Mouse (Mus musculus): ENCODE measurements at regions not wholly inside any gene's neighbourhood (a gene's known extent, or its start where the extent isn't known, plus 50 kb on each side); places are given as distances from the start of the nearest gene placed in this dataset.

DNA sequence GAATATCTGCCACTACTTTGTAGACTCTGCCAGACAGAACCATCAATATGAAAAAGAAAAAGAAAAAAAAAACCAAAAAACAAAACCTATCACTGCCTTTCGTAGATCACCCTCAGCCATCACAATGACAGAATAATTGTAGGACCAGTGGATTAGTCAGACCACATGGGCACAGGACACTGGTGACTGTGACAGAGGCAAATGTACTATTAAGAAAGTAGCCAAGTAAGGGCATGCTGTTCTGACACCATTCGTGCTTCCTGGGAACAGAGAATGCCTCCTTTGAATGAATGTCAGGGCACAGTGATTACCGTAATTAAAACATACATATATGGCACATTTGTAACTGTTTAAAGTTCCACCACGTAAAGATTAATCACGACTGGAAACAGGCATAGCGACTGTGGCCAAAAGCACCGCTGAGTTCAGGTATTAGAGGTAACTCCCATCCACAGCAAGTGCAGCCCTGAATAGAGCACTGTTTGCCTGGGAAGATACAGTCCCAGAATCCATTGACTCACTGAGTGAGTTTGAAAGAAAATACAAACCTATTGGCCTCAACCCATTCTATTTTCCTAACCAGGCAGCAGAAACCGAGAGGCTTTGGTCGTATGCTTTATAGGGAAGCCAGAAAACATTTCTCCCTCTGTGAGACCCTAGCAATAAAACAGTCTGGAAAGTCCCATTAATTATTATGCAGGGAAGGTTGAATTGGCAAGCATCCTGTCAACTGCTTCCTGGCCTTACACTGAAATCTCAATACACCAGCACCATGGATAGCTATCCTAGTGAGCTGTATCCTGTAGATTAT lies 312.2 kb upstream of the Itga1 start:
- no peaks in the 10 kb centered on the region for H3K36me3 ChIP-seq
- peak; percentile 77 for ATAC-seq (ENCODE audit: low FRiP score, low read depth)
- no peaks in the 10 kb centered on the region for H3K27me3 ChIP-seq
- 36% methylated on average over 9 of the region's 9 CpGs for WGBS
- H3K4me2 ChIP-seq (replicated peaks): no peak overlapping the region; the same call in 1 of the 2 replicates
- no peaks in the 10 kb centered on the region for H3K9me3 ChIP-seq
- H3K4me3 ChIP-seq: no peak overlapping the region
- no peak overlapping the region for H3K27ac ChIP-seq
- H3K9ac ChIP-seq: no peak overlapping the region
- peaks cover 5% of the 10 kb centered on the region for H3K4me1 ChIP-seq

DNA sequence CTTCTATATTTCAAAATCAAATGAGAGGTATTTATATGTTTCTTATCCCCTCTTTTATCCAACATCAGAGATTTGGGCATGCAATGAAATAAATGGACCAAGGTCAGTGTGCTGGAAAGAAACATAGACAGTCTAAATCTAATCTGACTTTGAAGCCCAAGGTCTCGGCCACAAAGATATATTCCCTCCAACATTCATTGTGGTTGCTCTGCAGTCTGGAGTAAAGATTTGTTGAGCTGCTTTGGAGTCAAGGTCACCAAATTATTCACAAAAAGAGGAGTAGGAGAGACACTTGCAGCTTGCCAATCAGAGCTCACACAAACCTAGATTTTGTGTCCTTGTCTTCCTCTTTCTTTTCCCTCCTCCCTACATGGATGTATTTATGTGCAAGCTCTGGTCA lies 304.2 kb upstream of the Itga1 start:
- 79% methylated on average over 1 of the region's 1 CpGs for WGBS
- Histone ChIP-seq H3K27ac (no peak overlapping the region), H3K9me3 (no peaks in the 10 kb centered on the region), H3K4me2 (replicated peaks) (no peak overlapping the region), H3K36me3 (no peaks in the 10 kb centered on the region), H3K9ac (no peak overlapping the region), H3K4me3 (no peak overlapping the region), H3K27me3 (no peaks in the 10 kb centered on the region), H3K4me1 (no peaks in the 10 kb centered on the region)
- no peak for ATAC-seq (ENCODE audit: low FRiP score, low read depth)

DNA sequence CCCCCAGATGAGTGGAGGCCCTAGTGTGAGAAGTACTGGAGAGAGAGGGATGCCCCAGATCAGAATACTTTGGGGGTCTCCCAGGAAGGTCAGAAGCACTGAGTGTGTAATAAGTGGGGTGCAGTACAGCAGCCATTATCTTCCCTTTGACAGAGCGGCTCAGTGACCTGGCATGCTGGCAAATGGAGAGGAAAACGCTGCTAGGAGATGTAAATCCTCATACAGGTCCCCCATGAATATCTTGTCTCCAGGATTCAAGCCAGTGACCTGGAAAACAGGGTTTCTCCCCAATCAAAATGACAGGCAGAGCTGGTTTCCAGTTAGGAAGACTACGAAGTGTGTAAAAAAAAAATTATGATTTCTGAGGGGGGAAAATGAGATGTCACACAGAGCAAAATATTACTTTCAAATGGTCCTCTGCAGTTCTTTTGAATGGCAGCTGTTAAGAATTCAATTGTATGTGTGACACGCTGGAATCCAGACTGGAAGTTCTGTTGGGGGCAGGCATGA lies 299.0 kb upstream of the Itga1 start:
- Histone ChIP-seq H3K9ac (no peak overlapping the region), H3K36me3 (no peaks in the 10 kb centered on the region), H3K27me3 (no peaks in the 10 kb centered on the region), H3K4me3 (no peak overlapping the region), H3K9me3 (no peaks in the 10 kb centered on the region), H3K4me1 (no peaks in the 10 kb centered on the region), H3K27ac (no peak overlapping the region), H3K4me2 (replicated peaks) (no peak overlapping the region)
- WGBS: 80% methylated on average over 4 of the region's 4 CpGs
- no peak for ATAC-seq (ENCODE audit: low FRiP score, low read depth)

DNA sequence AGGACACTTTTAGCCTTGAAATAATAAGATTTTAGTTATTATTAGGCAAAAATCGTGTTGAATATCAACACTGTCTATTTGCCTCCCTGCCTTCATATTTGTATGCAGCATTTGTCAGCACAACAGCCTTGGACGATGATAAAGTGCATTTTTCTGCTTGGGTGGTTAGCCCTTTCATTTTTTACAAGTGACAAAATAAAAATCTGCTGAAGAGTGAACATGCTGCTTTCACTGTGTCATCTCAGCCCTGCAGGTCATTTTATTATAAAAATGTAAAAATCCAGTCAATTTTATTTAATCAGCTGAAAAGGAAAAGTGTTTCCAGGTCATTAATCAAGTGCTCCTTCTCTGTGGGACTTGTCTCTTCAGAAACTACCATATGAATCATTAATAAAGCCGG lies 277.9 kb upstream of the Itga1 start:
- Histone ChIP-seq H3K4me2 (replicated peaks) (no peak overlapping the region), H3K36me3 (no peaks in the 10 kb centered on the region), H3K27me3 (no peaks in the 10 kb centered on the region), H3K9me3 (no peaks in the 10 kb centered on the region), H3K27ac (no peak overlapping the region), H3K4me3 (no peak overlapping the region), H3K4me1 (no peaks in the 10 kb centered on the region), H3K9ac (no peak overlapping the region)
- WGBS: 67% methylated on average over 3 of the region's 3 CpGs
- no peak for ATAC-seq (ENCODE audit: low FRiP score, low read depth)

DNA sequence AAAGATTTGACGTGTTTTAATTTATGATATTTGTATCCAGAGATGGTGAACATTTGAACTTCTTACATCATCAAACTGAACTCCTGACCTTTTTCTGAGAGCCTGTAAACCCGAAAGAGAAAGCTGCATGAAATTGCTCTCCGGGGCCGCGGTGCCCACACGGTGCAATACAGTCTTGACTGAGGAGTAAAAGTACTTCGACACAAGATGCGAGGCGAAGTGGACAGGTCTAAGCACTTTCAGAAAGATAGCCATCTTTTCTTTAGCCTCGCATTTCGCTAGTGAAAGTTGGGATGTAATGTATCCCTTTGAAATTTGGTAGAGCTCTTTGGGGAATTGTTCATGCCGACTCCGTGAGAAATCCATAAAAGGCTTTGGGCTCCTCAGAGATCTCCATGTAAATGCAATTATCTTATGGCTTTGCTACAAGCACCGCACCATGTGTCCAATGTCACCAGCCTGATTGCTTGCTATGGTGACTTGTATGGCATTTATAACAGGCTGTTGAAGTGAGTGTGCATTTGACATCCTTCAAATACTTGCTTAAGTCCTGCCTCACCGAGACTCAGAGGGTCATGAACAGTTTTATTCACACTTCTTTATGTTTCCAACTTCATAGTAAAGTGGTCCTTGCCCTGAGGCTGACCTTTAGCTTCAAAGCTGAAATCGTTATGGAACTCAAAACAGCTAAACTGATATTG lies 274.6 kb upstream of the Itga1 start:
- 57% methylated on average over 16 of the region's 16 CpGs for WGBS
- Histone ChIP-seq H3K36me3 (no peaks in the 10 kb centered on the region), H3K4me1 (no peaks in the 10 kb centered on the region), H3K4me3 (no peak overlapping the region), H3K4me2 (replicated peaks) (no peak overlapping the region), H3K9me3 (no peaks in the 10 kb centered on the region), H3K27ac (no peak overlapping the region), H3K9ac (no peak overlapping the region), H3K27me3 (no peaks in the 10 kb centered on the region)
- peak; percentile 67 for ATAC-seq (ENCODE audit: low FRiP score, low read depth)

DNA sequence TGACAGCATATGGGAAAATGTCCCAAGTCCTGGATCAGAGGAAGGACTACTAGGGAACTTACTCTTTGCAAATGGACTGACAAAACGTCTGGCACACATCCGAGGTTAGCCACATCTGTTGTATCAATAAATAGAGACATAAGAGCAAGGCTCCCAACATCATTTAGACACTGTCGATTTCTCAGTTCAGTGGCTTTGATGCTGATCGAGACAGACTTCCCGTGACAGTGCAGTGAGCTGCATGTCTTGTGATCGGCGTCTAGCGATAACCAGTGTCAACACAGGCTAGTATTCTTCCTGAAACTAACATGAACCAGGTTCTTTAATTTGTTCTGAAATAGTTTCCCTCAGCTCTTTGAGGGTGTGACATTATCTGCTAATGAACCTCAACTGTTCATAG lies 259.7 kb upstream of the Itga1 start:
- WGBS: 74% methylated on average over 8 of the region's 8 CpGs
- Histone ChIP-seq H3K4me1 (no peaks in the 10 kb centered on the region), H3K27me3 (no peaks in the 10 kb centered on the region), H3K36me3 (no peaks in the 10 kb centered on the region), H3K4me2 (replicated peaks) (no peak overlapping the region), H3K9ac (no peak overlapping the region), H3K9me3 (no peaks in the 10 kb centered on the region), H3K27ac (no peak overlapping the region), H3K4me3 (no peak overlapping the region)
- no peak for ATAC-seq (ENCODE audit: low FRiP score, low read depth)

DNA sequence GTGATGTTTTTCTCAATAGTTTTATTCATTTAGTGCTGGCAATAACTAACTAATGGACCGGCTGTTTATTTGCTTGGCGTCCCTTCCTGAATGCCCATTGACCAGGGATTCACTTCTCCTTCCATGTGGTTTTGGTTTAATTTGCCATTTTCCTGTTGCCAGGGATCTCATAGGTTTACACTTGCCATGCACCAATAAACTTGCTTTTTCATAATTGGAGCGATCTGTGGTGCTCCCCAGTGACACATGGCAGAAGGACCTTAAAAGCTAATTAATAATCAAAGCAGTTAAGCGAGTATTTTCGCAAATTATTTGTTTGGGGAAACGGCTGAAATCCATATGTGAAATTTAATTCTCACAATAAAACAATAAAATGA lies 245.2 kb upstream of the Itga1 start:
- Histone ChIP-seq H3K36me3 (no peaks in the 10 kb centered on the region), H3K4me1 (peaks cover 13% of the 10 kb centered on the region), H3K4me2 (replicated peaks) (peak overlapping the region; percentile 65), H3K4me3 (peak overlapping the region; percentile 35), H3K9ac (no peak overlapping the region), H3K27me3 (no peaks in the 10 kb centered on the region), H3K9me3 (no peaks in the 10 kb centered on the region), H3K27ac (no peak overlapping the region)
- 28% methylated on average over 6 of the region's 6 CpGs for WGBS
- ATAC-seq (ENCODE audit: low FRiP score, low read depth): no peak

DNA sequence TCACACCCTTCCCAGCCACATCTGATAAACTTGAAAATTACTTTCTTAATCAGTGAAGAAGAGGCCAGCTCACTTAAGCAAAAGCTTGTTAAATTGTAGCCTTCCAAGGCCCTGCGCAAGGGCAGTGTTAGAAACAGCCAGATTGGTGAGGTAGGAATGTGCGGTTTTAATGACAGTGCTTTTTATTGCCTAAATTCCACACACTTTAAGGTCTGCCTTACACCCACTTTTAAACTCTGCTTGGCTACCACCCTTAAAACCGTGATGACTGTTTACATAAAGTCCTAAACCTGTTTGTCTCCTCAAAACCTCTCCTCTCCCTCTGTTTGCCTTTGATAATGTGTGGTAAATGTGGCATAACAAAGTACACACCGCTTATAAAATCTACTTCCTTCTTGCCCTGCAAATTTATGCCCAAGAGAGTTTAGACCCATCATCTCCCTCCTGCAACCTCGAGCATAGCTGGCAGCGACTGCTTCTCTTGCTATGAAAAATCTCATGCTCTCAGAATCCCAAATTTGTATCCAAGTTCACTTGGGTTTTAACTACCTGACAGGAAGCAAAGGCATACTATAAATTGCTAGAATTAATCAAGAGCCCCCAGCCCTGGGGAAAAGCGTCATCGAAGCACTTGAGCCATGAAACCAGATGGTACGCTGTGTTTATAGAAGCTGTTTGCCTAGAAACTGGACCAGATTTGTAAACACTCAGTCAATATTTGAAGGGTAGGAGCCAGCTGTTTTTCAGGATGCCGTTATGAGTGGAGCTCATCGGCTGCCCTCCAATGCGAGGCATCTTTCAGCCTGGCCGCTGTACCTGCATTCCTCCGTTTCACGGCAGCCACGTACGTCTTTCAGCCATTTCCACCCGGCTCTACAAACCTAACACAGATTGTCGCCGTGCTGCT lies 244.6 kb upstream of the Itga1 start:
- peak; percentile 48 for ATAC-seq (ENCODE audit: low FRiP score, low read depth)
- no peak overlapping the region for H3K9ac ChIP-seq

DNA sequence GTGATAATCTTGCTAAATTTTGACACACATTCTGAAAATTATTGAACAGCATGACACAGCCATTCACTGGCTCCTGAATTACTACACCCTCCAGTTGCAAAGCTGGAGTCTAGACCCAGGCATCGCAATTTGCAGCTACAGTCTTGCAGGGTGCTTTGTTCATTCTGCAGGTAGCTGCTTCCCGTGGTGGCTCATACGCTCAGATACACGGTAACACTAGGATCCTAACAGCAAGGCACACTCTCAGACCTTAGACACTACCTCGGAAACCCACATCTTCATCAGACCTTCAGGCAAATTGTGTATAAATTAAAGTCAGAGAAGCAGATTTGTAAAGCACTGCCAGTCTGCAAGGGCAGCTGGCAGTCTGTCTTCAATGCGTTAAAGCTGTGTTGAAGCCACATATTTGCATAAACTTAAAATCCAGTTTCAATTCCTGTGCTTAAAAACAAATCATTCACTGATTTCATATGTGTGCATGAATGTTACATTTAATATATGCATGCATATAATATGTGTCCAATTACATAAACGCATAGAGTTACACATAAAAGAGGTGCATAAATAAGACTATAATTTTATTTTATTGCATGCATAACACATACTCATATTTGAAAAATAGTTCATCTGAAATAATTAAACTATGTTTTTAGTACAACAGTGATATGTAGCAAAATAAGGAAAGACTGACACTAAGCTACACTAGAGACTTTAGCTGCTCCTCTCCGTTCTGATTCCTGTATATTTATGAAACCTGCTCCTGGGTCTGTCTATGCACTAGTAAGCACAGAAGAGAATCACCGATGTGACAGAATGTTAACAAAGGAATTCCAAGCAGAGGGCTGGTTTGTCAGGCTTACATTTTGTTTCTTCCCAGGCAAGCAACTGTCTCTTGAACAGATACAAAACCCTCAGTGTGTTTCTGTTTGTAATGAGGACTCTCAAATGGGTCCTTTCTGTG lies 227.5 kb upstream of the Itga1 start:
- Histone ChIP-seq H3K27ac (no peak overlapping the region), H3K4me1 (no peaks in the 10 kb centered on the region), H3K9me3 (no peaks in the 10 kb centered on the region), H3K4me3 (no peak overlapping the region), H3K27me3 (no peaks in the 10 kb centered on the region), H3K9ac (no peak overlapping the region), H3K36me3 (no peaks in the 10 kb centered on the region), H3K4me2 (replicated peaks) (no peak overlapping the region)
- 62% methylated on average over 9 of the region's 9 CpGs for WGBS
- ATAC-seq (ENCODE audit: low FRiP score, low read depth): no peak

More for the DNA sequence above, 244.6 kb upstream of the Itga1 start:
- Histone ChIP-seq H3K36me3 (no peaks in the 10 kb centered on the region), H3K27me3 (no peaks in the 10 kb centered on the region), H3K4me3 (peak overlapping the region; percentile 35), H3K9me3 (no peaks in the 10 kb centered on the region), H3K4me2 (replicated peaks) (peak overlapping the region; percentile 65), H3K27ac (no peak overlapping the region), H3K4me1 (peaks cover 13% of the 10 kb centered on the region)
- 17% methylated on average over 20 of the region's 20 CpGs for WGBS

DNA sequence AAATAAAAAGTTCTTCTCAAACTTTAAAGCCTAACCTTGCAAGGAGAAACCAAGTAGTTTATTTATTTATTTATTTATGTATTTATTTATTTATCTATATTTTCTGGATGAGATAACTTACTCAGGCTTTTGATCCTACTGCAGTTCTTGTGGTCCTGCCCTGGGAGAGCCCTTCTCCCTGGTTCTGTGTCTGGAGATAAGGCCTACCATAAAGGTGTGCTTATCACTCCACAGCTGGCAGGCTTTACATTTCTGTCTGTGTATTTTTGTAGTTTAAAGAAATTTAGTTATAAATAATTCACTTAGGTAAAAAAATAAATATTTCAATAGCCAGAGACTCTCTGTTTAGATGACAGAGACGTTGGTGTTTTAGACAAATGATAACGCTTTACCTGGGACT lies 224.5 kb upstream of the Itga1 start:
- no peak overlapping the region for H3K9ac ChIP-seq
- WGBS: 90% methylated on average over 2 of the region's 2 CpGs
- H3K36me3 ChIP-seq: no peaks in the 10 kb centered on the region
- H3K9me3 ChIP-seq: no peaks in the 10 kb centered on the region
- no peak overlapping the region for H3K27ac ChIP-seq
- H3K4me1 ChIP-seq: no peaks in the 10 kb centered on the region
- H3K27me3 ChIP-seq: no peaks in the 10 kb centered on the region
- no peak overlapping the region for H3K4me2 ChIP-seq (replicated peaks)
- no peak overlapping the region for H3K4me3 ChIP-seq
- no peak for ATAC-seq (ENCODE audit: low FRiP score, low read depth)

DNA sequence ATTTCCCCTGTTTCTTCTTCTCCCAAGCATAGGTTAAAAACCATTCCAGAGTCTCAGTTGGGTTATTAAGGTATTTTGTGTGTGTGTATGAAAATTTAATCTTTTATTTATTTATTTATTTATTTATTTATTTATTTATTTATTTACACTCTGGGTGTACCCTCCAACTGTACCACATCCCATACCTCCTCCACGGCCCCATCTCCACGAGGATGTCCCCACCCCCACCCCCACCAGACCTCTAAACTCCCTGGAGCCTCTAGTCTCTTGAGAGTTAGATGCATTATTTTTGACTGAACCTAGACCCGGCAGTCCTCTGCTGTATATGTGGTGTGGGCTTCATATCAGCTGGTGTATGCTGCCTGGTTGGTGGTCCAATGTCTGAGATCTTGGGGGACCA lies 214.9 kb upstream of the Itga1 start:
- no peak overlapping the region for H3K4me3 ChIP-seq
- no peaks in the 10 kb centered on the region for H3K9me3 ChIP-seq
- H3K4me2 ChIP-seq (replicated peaks): no peak overlapping the region
- no peaks in the 10 kb centered on the region for H3K4me1 ChIP-seq
- H3K27ac ChIP-seq: no peak overlapping the region
- ATAC-seq (ENCODE audit: low FRiP score, low read depth): no peak
- 80% methylated on average over 3 of the region's 3 CpGs for WGBS
- H3K9ac ChIP-seq: no peak overlapping the region
- no peaks in the 10 kb centered on the region for H3K36me3 ChIP-seq
- no peaks in the 10 kb centered on the region for H3K27me3 ChIP-seq

All from limb, embryonic 13.5 days (tissue).